Mouse (Mus musculus): ENCODE data around the gene Klhdc7a. TPM values are rescaled to one million over a fixed set of nuclear protein-coding genes. Genes with fewer than 3 reads are reported as not detected.

The Klhdc7a gene
- total RNA-seq, 2 experiments from 2014 or later, result 0.95 to 1.7 TPM

DNA sequence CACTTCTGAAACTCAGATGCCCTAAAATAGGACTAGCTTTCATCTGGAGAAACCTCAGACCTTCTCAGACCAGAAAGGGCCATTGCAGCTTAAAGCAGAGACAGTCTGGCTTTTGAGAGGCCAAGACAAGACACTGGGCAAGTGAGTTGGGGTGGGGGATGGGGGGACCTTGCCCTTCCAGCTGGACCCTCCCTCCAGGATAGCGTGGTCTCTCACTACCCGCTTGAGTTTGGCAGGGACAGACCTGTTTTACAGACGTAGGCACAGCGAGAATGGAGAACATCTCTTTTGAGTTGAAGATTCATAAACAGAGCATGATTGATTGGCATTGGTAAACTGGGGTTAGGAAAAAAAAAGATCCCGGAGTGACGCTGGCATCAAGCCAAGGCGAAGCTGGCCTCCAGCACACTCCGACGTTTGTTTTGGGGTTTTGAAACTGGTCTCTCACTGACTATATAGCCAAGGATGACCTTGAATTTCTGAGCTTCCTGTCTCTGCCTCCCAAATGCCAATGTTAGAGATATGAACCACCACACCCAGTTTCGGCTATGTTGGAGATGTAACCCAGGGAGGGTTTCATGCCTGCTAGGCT lies 7.0 kb downstream of the Klhdc7a start:
- DNase-seq, result no peak
- intact Hi-C loops (cut with DNase I), result no loop called here

DNA sequence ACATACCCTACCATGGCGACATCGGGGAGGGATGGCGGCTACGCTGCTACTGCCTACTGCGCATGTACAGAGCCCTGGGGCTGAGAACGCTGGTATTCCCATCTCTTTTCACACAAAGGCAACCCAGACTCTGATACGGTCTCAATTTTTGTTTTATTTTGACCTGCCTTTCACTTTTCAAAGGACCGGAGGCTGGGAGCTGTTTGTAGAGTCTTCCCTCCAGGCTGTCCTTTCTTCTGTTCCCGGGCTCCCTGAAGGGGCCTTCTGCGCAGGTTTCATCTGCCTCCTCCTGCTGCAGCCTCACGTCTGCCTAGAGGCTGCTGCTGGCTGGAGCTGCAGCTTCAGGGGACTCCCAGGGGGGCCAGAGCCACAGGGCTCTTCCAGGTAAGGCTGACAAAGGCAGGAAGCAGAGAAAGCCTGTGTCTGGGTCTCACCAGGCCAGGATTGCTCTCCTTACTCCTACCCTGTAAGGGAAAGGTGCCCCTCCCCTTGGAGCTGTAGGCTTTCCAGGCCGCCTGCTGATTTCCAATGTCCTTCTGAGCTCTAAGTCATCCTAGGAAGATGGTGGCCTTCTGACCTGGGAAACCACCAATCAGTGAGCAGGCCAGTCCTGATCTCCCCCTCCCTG lies 7.6 kb downstream of the Klhdc7a start:
- DNase-seq, result no peak
- intact Hi-C loops (cut with DNase I), result no loop called here

DNA sequence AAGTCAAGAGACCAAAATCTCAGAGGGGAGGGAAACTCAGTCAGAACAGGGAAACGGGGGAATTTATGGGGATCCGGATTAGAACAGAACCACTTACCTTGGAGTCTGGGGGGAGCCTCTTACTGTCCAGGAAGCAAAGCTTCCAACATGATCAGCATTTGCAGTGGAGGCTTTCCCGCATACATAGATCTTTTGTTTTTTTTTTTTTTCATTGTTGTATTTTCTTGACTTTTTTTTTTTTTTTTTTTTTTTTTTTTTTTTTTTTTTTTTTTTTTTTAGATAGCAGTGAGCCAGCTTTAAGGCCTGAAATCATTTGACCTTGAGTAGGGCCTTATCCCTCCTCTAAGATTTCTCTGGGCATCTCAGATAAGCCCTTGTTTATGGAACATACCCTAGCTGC lies 8.6 kb downstream of the Klhdc7a start:
- DNase-seq, result no peak
- intact Hi-C loops (cut with DNase I), result no loop called here

DNA sequence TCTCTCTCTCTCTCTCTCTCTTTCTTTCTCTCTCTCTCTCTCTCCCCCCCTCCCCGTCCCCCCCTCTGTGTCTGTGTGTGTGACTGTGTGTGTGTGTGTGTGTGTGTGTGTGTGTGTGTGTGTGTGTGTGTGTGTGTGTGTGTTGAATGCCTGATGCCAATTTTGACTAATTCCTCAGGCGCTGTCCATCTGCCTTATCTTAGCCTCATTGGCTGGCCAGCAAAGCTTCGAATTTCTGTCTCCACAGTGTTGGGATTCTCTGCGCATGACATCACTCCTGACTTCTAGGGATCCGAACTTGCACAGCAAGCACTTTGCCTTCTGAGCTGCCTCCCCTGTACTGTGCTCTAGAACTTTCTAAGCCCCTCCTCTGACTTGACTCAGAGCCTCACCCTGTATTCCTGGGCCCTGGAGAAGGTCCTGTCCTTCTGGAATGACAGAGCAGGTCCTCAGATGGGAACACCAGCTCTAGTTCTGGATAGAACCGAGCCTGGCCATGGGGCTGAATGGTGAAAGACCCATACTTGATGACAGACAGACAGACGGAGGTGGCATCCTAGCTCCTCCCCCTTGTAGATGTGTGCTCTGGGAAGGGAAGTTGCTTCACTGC lies 16.8 kb downstream of the Klhdc7a start:
- intact Hi-C loops (cut with DNase I), result no loop called here
- DNase-seq, result no peak

DNA sequence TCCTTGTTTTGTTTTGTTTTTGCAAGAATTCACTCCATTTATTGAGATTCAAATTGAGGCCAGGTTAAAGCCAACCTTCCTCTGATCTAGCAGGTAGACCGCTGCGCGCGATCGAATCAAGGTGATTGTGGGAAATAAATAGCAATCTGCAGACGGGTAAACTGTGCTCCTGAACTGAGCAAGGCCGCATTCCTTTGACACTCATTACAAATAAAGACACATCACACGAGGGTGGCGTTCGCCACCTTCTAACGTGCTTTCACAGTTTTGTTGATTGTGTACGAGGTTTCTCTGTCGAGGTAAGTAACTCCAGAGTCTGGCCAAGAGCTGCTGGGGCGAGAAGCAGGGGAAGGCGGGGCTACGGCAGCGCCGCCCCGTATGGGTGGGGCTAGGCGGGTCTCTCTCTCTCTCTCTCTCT lies 17.4 kb downstream of the Klhdc7a start:
- intact Hi-C loops (cut with DNase I), result no loop called here
- no peak for DNase-seq

DNA sequence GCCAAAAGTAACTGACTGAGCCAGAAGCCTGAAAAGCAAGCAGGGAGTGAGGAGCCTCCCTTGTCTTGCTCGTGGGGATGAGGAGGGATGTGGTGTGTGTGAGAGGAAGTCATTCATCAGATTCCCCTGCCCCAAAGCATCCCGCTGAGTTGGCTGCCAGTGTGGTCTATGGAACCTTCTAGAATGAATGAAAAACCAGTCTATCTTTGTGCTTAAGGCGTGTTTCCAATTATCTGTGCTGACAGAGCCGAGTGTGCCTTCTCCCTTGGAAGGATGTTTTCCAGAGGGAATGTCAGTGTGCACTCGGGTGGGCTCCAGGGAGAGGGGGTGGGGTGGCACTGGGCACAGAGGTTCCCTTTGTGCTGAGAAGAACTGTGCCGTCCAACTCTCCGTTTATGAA lies 19.2 kb downstream of the Klhdc7a start:
- intact Hi-C loops (cut with DNase I), result no loop called here
- DNase-seq, result no peak

DNA sequence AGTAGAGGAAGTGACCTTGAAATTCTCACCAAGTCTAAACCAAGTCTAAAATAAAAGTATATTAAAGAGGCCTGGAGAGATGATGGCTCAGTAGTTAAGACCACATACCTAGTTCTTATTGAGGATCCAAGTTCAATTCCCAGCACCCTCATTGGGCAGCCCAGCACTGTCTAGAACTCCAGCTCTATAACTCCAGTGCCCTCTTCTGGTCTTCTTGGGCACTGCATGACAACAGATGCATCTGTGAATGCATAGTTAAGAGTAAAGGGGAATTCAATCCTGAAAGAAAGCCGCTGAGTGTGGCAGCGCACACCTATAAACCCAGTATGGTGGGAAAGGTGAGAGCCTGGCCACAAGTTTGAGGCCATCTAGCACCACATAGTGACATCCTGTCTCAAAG lies 20.5 kb downstream of the Klhdc7a start:
- DNase-seq, result no peak
- intact Hi-C loops (cut with DNase I), result no loop called here

DNA sequence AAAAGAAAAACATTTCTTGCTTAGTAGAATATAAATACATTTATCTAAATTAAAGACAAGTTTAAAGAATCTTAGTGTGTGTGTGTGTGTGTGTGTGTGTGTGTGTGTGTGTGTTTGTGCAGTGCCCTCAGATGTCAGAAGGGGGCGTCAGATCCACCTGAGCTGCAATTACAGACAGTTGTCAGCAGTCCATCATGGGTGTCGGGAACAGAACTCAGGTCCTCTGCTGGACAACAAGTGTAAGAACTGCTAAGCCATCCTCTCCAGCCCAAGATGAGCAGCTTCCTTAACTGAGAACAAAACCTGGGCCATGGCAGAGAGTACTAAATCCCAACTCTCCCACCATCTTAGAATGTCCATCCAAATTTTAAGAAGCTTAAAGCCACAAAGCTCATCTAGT lies 26.0 kb downstream of the Klhdc7a start:
- intact Hi-C loops (cut with DNase I), result no loop called here
- no peak for DNase-seq

DNA sequence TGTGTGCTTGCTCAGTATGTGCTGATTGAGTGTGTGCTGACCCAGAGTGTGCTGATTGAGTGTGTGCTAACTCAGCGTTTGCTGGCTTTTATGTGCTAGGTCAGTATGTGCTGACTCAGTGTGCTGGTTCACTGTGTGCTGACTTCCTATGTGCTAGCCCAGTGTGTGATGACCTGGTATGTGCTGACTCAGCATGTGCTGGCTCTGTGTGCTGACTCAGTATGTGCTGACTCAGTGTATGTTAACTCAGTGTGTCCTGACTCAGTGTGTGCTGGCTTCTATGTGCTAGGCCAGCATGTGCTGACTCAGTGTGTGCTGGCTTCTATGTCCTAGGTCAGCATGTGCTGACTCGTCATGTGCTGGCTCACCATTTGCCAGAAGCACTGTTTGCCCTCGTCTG lies 32.3 kb downstream of the Klhdc7a start:
- intact Hi-C loops (cut with DNase I), result no loop called here
- no peak for DNase-seq

DNA sequence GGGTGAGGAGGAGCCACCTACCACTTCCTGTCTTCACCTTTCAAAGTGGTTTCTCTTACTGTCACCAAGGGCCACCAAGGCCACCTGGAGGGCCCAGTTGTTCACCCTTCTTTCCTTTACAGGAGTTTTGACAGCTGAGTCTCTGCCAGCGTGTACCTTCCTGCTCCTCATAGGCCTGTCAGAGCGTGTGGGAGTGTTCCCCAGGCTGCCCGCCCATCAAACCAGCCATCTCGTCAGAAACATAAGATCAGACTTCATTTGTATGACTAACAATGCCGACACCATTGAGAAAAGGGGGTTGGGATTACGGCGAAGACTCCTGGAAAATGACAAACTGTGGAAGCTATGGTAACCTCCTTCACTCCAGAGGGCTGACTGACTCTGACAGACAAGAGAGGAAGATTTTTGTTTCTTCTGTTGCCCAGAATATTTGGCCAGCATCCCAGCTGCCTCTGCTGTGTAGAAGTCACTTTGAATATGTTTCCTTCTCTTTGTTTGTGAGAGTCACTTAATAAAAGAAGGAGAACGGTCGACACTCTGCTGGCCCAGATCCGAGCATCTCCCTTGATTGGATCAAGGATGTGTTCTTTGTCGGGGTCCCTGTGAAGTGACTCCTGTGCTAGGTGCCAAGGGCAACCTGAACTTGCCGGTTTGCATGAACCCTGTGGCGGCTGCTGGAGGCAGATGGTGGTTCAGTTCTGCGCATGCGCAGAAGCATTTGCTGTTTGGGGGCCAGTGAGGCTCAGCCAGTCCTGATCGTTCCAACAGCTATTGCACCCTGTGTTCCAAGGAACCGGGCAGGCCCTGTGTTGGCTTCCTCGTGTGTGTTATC lies 34.6 kb downstream of the Klhdc7a start:
- intact Hi-C loops (cut with DNase I), result no loop called here
- DNase-seq, result no peak

DNA sequence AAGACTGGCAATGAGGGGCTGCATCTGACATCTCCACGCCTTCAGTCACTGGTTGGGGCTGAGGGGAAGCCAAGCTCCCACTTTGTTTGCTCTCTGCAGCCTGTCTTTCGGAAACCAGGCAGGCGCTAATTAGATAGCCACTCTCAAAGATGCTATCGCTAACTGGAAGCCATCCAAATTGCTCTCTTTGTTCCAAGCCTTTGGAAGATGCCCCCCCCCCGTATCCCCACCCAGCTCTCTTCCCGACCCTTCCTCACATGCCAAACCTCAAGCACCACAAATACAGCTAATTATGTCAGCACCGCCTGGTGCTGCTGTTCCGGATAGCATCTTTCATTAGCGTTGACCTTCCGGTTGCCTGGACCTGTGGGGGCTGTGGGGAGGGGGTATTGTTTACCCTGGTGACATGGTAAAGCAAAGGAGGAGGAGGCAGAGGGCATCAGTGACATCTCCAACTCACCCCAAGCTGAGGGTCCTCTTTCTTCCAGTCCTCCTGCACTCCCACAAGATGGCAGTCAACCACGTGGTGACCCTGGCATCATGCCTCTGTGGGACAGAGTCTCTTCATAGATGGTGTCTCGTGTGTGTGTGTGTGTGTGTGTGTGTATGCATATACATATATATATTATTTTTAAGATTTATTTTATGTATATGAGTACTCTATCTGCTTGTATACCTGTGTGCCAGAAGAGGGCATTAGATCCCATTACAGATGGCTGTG lies 35.9 kb downstream of the Klhdc7a start:
- DNase-seq, result no peak
- intact Hi-C loops (cut with DNase I), result no loop called here

DNA sequence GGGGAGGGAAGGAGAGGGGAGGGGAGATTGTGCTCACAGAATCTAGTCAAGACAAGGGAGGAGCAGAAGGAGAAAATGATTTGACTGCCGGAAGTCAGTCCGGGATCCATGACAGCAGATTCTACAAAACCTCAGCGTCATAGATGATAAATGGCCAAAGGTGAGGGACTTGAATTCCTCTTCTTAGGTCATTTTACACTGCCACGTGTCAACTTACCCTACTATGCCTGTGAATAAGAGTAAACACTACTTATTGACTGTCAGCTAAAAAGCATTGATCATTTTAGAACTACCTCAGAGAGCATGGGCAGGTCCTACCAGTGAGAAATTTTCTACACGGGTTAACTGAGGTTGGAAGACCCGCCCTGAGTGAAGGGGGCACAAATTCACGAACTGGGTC lies 36.9 kb downstream of the Klhdc7a start:
- no peak for DNase-seq
- intact Hi-C loops (cut with DNase I), result no loop called here

DNA sequence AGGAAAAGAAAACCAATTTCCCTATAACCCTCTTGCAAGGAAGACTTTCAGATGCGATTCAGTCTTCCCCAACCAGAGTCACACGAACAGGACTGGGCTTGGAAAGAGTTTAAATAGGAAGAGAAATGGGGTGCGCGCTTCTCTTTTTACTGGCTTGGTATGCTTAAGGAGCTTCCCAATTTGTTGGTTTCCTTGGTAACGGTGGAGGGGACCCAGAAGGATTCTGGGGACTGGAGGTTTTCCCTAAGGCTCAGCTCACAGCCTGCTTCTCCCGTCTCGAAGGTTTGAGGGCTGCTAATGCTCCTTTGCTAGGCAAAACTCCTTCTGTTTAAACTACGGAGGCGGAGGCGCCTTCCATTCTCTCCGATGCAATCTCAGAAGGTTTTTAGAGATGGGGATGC lies 41.7 kb downstream of the Klhdc7a start:
- DNase-seq, result no peak
- intact Hi-C loops (cut with DNase I), result no loop called here

DNA sequence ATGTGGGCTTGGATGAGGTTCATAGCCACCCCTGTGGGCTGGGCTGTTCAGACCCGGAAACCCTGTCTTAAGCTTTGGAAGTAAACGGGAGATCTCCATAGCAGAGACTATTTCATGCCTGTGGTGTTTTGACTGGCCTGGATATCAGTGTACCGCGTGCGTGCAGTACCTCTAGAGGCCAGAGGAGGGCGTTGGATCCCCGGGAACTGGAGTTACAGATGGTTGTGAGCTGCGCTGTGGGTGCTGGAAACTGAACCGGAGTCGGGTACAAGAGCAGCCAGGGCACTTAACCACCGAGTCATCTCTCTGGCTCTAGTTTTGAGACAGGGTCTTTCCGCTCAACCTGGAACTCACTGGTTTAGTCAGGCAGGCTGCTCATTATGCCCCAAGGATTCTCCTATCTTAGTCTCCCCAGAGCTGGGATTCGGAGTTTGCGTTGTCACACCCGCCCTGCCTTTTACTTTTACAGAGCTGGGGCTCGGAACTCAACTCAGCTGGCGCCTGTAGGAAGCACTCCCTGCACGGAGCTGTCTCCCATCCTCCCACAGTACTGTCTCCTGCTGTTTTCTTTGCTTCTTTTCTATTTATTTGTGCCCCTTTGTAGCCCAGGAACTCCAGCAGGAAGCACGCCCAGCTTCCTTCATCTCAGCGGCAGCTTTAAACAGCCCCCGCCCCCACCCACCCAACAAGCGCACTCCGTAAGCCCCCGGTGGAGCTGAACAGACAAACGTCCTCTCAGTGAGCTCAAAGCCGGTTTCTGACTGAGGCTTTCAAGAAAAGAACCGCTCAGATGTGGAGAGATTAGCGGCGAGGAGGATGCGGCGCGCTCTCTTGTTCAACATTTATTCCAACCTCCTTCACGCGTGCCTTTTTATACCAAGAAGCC lies 42.3 kb downstream of the Klhdc7a start:
- intact Hi-C loops (cut with DNase I), result no loop called here
- DNase-seq, result no peak

DNA sequence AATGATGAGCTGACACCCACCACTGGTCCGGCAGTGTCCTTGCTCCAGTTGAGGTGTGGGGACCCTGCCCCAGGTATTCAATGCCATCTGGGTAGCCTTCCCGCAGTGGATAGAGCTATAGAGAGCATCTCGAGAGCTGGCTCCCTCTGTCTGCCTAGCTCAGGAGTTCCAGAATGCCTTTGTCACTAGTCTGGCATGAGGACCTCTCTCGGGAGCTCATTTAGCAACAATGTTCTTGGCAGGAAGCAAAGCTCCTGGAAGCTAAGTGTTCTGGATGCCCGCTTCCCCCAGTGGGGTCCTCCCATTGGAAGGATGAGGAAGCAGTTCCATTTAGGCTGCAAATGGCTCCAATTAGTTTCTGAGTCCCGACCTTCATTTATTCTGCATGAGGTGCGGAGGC lies 51.1 kb downstream of the Klhdc7a start:
- no peak for DNase-seq
- intact Hi-C loops (cut with DNase I), result no loop called here

Small RNAs within 50 kb of the gene (microRNA-seq; reads per million reads assigned to microRNA genes)
- 0 reads per million in 2 experiments for gene Mir2139 (ENCODE audit: borderline number of aligned reads in 2 of 2)

Other genes with a start within 250 kb of the Klhdc7a start
- gene Pax7, start 134.5 kb downstream of the Klhdc7a start, total RNA-seq (2021), result not detected